Mouse (Mus musculus) gastrocnemius, postnatal 14 days (tissue): Measurements from ENCODE around the gene Haao. TPM values are rescaled to one million over a fixed set of nuclear protein-coding genes. Genes with fewer than 3 reads are reported as not detected.

Experiments
- DNase-seq: peaks from one replicate; pipeline ENCODE4 v3.0.0; 2021; ENCODE audit warnings: mixed read lengths
- intact Hi-C: fragments of 180-260 bp; cut with DNase I; formaldehyde crosslinking; loops from one replicate; pipeline ENCODE4 v1.15.1; 2025; ENCODE audit warnings: low total_unique reads
- total RNA-seq, 2 experiments: library from RNA; stranded (reverse); gene quantifications; 2 replicates each; pipeline ENCODE4 v1.2.3; 2021

Gene Haao
- total RNA-seq, 2 experiments from 2014 or later: not detected

- no peak for DNase-seq
- intact Hi-C loops: loop anchor here (5.0 kb wide), 1 partner anchor 214 kb away; the partner anchor contains the start of gene Kcng3
These were observed 1.3 kb downstream of the Haao start for GRCm38 (mm10) chr17:83846301-83847021.

- intact Hi-C loops: loop anchor here (5.0 kb wide), 1 partner anchor 213 kb away; the partner anchor contains the start of gene Kcng3
- DNase-seq: no peak
These were observed 2.2 kb downstream of the Haao start for GRCm38 (mm10) chr17:83845538-83845937.

DNA sequence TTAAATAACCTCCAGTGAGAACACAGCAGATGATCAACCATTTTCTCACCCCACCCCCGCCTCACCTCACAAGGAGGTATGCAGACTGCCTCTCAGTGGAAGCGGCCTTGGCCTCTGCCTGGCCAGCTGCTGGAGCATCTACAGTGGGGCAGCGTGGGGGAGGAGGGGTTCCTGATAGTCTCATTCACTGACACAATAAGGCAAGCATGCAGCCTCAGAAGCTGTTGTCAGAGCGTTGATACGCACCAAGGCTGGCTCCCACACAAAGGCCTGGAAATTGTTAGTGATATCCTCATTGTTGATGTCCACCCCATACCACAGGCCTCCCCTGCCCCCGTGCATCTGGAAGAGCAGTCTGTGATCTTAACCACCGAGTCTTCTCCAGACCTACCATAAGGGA lies 4.0 kb downstream of the Haao start:
- DNase-seq: no peak
- intact Hi-C loops: loop anchor here (2.0 kb wide), 1 partner anchor 47 kb away; no protein-coding TSS in a partner anchor

DNA sequence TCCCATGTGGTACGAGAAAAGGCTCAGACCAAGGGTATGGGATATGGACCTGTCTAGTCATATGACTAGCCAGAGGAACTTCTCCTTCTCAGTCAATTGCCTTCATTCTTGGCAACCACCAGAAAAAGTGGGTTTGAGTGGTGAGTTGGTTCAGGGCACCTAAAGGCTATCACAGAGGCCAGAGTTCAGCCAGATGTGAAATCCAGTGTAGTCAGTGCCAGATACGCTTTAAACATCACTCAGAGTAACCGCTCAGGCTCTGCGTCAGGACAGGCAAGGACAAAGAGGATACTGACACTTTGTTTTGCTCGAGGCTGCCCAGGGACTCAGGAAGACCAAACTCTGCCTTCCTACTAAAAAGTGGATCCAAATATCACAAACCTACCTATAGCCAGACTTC lies 6.8 kb downstream of the Haao start:
- intact Hi-C loops: no loop called here
- DNase-seq: no peak

- intact Hi-C loops: no loop called here
- DNase-seq: no peak
These were observed 8.6 kb downstream of the Haao start for GRCm38 (mm10) chr17:83839132-83839531.

GRCm38 (mm10) chr17:83837659-83838190 lies 10.0 kb downstream of the Haao start:
- intact Hi-C loops: no loop called here

GRCm38 (mm10) chr17:83836048-83836447 lies 11.7 kb downstream of the Haao start:
- intact Hi-C loops: no loop called here
- DNase-seq: no peak

More at GRCm38 (mm10) chr17:83837659-83838190, 10.0 kb downstream of the Haao start:
- DNase-seq: no peak

DNA sequence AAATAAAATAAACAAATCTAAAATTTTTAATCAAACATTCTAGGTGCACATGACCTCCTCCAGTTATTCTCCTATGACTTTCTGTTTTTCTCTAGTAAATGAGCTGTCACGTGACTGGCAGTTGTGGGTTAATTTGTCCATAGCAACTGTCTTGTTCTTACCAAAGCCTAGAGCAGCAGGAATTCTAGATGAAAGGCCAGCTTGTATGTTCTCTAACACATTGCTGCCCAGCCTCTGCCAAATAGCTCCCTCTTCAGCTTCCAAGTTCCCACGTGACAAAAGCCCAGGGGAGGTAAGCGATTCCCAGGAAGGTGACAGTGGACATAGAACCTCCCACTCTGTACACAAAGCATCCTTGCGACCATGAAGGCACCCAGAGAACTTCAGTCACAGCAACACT lies 13.6 kb downstream of the Haao start:
- intact Hi-C loops: no loop called here
- no peak for DNase-seq

DNA sequence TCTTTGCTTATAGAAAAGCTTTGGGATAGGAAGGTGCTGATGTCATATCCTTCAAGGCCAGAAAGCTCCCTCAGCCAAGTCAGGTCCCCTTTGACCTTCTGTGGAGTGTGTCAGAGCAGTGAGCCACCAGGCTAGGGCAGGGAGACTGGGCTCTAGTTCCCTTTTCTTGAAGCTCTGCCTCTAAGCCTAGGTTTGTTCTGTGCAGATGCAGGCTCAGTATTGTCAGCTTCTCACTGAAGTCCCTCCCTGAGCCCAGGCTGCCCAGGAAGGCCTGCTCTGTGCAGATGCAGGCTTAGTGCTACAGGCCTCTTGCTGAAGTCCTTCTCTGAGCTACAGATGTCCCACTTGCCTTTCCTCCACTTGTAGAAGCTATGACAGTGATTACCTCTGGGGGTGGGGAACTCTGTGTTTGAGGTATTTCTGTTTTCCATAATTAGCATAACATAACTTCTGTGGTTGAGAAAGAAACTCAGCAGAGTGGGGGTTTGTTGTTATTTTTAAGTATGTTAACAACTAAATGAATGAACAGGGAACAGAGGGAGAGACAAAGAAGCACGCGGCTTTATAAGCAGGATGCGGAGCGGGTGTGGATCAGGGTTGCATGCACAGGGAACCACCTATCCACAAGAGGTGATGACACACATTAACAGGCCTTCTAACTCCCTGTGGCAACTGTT lies 17.0 kb downstream of the Haao start:
- intact Hi-C loops: no loop called here
- no peak for DNase-seq

- intact Hi-C loops: no loop called here
- DNase-seq: no peak
These were observed 18.4 kb downstream of the Haao start for GRCm38 (mm10) chr17:83829356-83829755.

- DNase-seq: no peak
- intact Hi-C loops: no loop called here
These were observed 23.9 kb downstream of the Haao start for GRCm38 (mm10) chr17:83823835-83824234.

GRCm38 (mm10) chr17:83821876-83822275 lies 25.9 kb downstream of the Haao start:
- intact Hi-C loops: no loop called here
- no peak for DNase-seq

GRCm38 (mm10) chr17:83820701-83821100 lies 27.1 kb downstream of the Haao start:
- DNase-seq: no peak
- intact Hi-C loops: no loop called here

DNA sequence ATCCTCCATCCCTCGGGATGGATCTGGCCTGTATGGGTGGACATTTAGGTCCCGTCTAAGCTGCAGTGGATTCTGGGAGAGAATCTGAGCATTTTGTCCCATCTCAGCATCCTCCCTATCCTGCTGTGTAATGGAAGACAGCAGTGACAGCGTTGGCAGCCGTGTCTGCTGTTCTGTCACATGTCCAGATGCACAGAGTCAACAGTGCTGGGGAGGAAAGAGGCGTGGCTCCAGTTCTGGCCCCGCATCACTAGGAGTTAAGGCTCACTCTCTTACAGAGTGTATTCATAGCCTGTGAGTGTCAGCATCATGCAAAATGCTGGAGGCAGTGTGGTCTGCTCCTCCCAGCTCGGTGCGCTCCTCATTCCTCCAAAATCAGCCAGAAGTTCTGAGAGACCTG lies 28.3 kb downstream of the Haao start:
- DNase-seq: no peak

GRCm38 (mm10) chr17:83816996-83817395 lies 30.8 kb downstream of the Haao start:
- no peak for DNase-seq
- intact Hi-C loops: no loop called here

More for the DNA sequence above, 28.3 kb downstream of the Haao start:
- intact Hi-C loops: no loop called here

GRCm38 (mm10) chr17:83813050-83813449 lies 34.7 kb downstream of the Haao start:
- intact Hi-C loops: no loop called here
- DNase-seq: no peak

DNA sequence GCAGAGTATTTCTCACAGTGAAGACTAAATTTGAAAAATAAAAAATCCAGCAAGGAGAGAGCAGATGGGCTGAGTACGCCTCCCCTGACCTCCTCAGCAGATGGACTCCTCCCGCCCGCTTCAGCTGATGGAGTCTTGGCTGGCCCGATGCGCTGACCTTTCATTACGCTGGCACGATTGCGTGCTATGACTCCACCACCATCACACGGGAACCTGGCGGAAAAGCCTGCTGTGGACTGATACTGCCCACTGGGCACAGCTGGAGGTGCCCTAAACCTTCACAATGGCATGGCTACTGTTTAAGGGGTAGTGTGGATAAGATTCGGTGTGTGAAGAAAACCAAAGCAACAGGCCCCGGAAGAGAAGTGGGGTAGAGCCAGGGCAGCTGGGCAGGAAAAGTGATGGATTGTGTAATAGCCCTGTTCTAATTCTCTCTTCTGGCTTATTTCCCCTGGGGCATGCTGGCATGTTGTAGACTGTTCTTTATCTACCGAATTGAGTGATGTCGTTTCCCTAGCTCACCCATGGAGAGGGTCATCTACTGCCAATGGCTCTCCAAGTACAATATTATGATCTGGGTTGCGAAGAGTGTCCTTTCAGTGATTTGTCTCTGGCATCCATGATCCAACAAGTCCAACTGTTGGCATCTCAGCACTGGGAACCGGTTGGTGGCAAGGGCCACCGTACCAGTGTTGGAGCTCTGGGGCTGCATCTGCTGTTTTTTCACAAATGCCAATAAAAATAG lies 35.4 kb downstream of the Haao start:
- intact Hi-C loops: no loop called here

DNA sequence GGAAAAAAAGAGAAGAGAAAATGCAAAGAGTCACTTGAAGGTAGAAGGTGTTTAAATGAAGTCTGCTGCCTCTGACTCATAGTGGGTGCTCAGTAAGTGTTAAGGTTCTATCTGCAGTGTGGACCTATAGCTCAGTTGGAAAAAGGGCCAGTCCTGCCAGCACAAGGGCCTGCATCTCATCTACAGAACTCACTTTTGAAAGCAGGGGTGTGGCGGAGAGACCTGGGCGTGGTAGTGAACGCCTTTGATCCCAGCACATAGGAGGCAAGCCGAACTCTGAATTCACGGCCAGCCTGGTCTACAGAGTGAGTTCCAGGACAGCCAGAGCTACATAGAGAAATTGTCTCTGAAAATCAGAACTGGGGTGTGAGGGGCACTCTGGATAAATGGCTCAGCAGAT lies 37.5 kb downstream of the Haao start:
- intact Hi-C loops: no loop called here
- no peak for DNase-seq

More for the DNA sequence above, 35.4 kb downstream of the Haao start:
- DNase-seq: no peak

- no peak for DNase-seq
- intact Hi-C loops: no loop called here
These were observed 38.5 kb downstream of the Haao start for GRCm38 (mm10) chr17:83809197-83809829.
